Mouse (Mus musculus): ENCODE measurements around the gene Upk1b. TPM values are rescaled to one million over a fixed set of nuclear protein-coding genes. Genes with fewer than 3 reads are reported as not detected.

Upk1b gene
- polyA plus RNA-seq, 1 experiment from 2014 or later, result 15.4 TPM

- peaks cover 12% of the 10 kb centered on the region for H3K4me1 ChIP-seq (replicated peaks)
- H3K4me3 ChIP-seq, result no peak overlapping the region
- no peaks in the 10 kb centered on the region for H3K27me3 ChIP-seq
- H3K27ac ChIP-seq, result no peak overlapping the region
- H3K9me3 ChIP-seq (replicated peaks), result no peaks in the 10 kb centered on the region
- H3K9ac ChIP-seq, result no peak overlapping the region
- H3K4me2 ChIP-seq, result no peak overlapping the region
- peaks cover 11% of the 10 kb centered on the region for H3K36me3 ChIP-seq
- whole genome bisulfite sequencing, result 64% methylated on average over 5 of the region's 5 CpGs
- ATAC-seq (replicated peaks; ENCODE audit: insufficient number of reproducible peaks, insufficient read depth, low FRiP score, low read depth), result no peak
Measured at GRCm38 (mm10) chr16:38761972-38762371, 38.2 kb downstream of the Upk1b start.

- Histone ChIP-seq H3K4me1 (replicated peaks) (peaks cover 18% of the 10 kb centered on the region), H3K9ac (no peak overlapping the region), H3K4me2 (no peak overlapping the region), H3K36me3 (peaks cover 8% of the 10 kb centered on the region), H3K4me3 (no peak overlapping the region), H3K27me3 (no peaks in the 10 kb centered on the region), H3K9me3 (replicated peaks) (no peaks in the 10 kb centered on the region), H3K27ac (no peak overlapping the region)
- ATAC-seq (replicated peaks; ENCODE audit: insufficient number of reproducible peaks, insufficient read depth, low FRiP score, low read depth), result no peak
- WGBS, result 78% methylated on average over 6 of the region's 6 CpGs
Measured at GRCm38 (mm10) chr16:38760834-38761375, 39.2 kb downstream of the Upk1b start.

GRCm38 (mm10) chr16:38760239-38760638 is 39.9 kb downstream of the Upk1b start:
- H3K4me2 ChIP-seq, result no peak overlapping the region
- peaks cover 22% of the 10 kb centered on the region for H3K4me1 ChIP-seq (replicated peaks)
- ATAC-seq (replicated peaks; ENCODE audit: insufficient number of reproducible peaks, insufficient read depth, low FRiP score, low read depth), result no peak
- no peak overlapping the region for H3K27ac ChIP-seq
- WGBS, result 89% methylated on average over 5 of the region's 5 CpGs
- H3K27me3 ChIP-seq, result no peaks in the 10 kb centered on the region
- H3K9ac ChIP-seq, result no peak overlapping the region
- H3K4me3 ChIP-seq, result no peak overlapping the region
- H3K36me3 ChIP-seq, result peaks cover 8% of the 10 kb centered on the region
- no peaks in the 10 kb centered on the region for H3K9me3 ChIP-seq (replicated peaks)

- no peak overlapping the region for H3K4me3 ChIP-seq
- ATAC-seq (replicated peaks; ENCODE audit: insufficient number of reproducible peaks, insufficient read depth, low FRiP score, low read depth), result no peak
- no peaks in the 10 kb centered on the region for H3K9me3 ChIP-seq (replicated peaks)
- peaks cover 22% of the 10 kb centered on the region for H3K4me1 ChIP-seq (replicated peaks)
- 75% methylated on average over 12 of the region's 12 CpGs for WGBS
- H3K27me3 ChIP-seq, result no peaks in the 10 kb centered on the region
- H3K36me3 ChIP-seq, result peaks cover 8% of the 10 kb centered on the region
- H3K4me2 ChIP-seq, result no peak overlapping the region
- H3K9ac ChIP-seq, result no peak overlapping the region
- H3K27ac ChIP-seq, result peak overlapping the region; percentile 49
Measured at GRCm38 (mm10) chr16:38758104-38758861, 41.8 kb downstream of the Upk1b start.

- Histone ChIP-seq H3K27ac (peak overlapping the region; percentile 16; the same call in 1 of the 2 replicates), H3K4me3 (no peak overlapping the region), H3K9ac (no peak overlapping the region), H3K4me2 (no peak overlapping the region), H3K9me3 (replicated peaks) (no peaks in the 10 kb centered on the region), H3K36me3 (peaks cover 8% of the 10 kb centered on the region), H3K4me1 (replicated peaks) (peaks cover 28% of the 10 kb centered on the region), H3K27me3 (no peaks in the 10 kb centered on the region)
- 94% methylated on average over 19 of the region's 19 CpGs for WGBS
- no peak for ATAC-seq (replicated peaks; ENCODE audit: insufficient number of reproducible peaks, insufficient read depth, low FRiP score, low read depth)
Measured at GRCm38 (mm10) chr16:38757626-38758025, 42.5 kb downstream of the Upk1b start.

GRCm38 (mm10) chr16:38756572-38756971 is 43.6 kb downstream of the Upk1b start:
- Histone ChIP-seq H3K27ac (peak overlapping the region; percentile 71), H3K27me3 (no peaks in the 10 kb centered on the region), H3K4me1 (replicated peaks) (peaks cover 28% of the 10 kb centered on the region), H3K36me3 (peaks cover 8% of the 10 kb centered on the region), H3K4me2 (no peak overlapping the region), H3K9me3 (replicated peaks) (no peaks in the 10 kb centered on the region), H3K4me3 (no peak overlapping the region), H3K9ac (no peak overlapping the region)
- WGBS, result 53% methylated on average over 4 of the region's 4 CpGs
- ATAC-seq (replicated peaks; ENCODE audit: insufficient number of reproducible peaks, insufficient read depth, low FRiP score, low read depth), result no peak

GRCm38 (mm10) chr16:38756177-38756503 is 44.0 kb downstream of the Upk1b start:
- H3K4me2 ChIP-seq, result no peak overlapping the region
- ATAC-seq (replicated peaks; ENCODE audit: insufficient number of reproducible peaks, insufficient read depth, low FRiP score, low read depth), result 0 out of 2 replicates have a peak, but pooled peaks have one; percentile 34
- no peaks in the 10 kb centered on the region for H3K9me3 ChIP-seq (replicated peaks)
- H3K27me3 ChIP-seq, result no peaks in the 10 kb centered on the region
- H3K27ac ChIP-seq, result peak overlapping the region; percentile 71
- H3K4me1 ChIP-seq (replicated peaks), result peaks cover 25% of the 10 kb centered on the region
- 28% methylated on average over 5 of the region's 5 CpGs for WGBS
- peaks cover 8% of the 10 kb centered on the region for H3K36me3 ChIP-seq
- H3K9ac ChIP-seq, result no peak overlapping the region
- H3K4me3 ChIP-seq, result no peak overlapping the region

- peaks cover 25% of the 10 kb centered on the region for H3K4me1 ChIP-seq (replicated peaks)
- H3K9ac ChIP-seq, result no peak overlapping the region
- WGBS, result 47% methylated on average over 7 of the region's 7 CpGs
- no peak overlapping the region for H3K4me3 ChIP-seq
- peaks cover 8% of the 10 kb centered on the region for H3K36me3 ChIP-seq
- peak overlapping the region; percentile 71 for H3K27ac ChIP-seq
- no peak overlapping the region for H3K4me2 ChIP-seq
- H3K27me3 ChIP-seq, result no peaks in the 10 kb centered on the region
- no peak for ATAC-seq (replicated peaks; ENCODE audit: insufficient number of reproducible peaks, insufficient read depth, low FRiP score, low read depth)
- H3K9me3 ChIP-seq (replicated peaks), result no peaks in the 10 kb centered on the region
Measured at GRCm38 (mm10) chr16:38755452-38756176, 44.5 kb downstream of the Upk1b start.

- Histone ChIP-seq H3K36me3 (peaks cover under 1% of the 10 kb centered on the region), H3K9ac (no peak overlapping the region), H3K9me3 (replicated peaks) (no peaks in the 10 kb centered on the region), H3K4me3 (no peak overlapping the region), H3K27ac (no peak overlapping the region), H3K27me3 (no peaks in the 10 kb centered on the region), H3K4me2 (no peak overlapping the region), H3K4me1 (replicated peaks) (peaks cover 25% of the 10 kb centered on the region)
- WGBS, result 43% methylated on average over 11 of the region's 11 CpGs
- ATAC-seq (replicated peaks; ENCODE audit: insufficient number of reproducible peaks, insufficient read depth, low FRiP score, low read depth), result no peak; the same call in 1 of the 2 replicates
Measured at GRCm38 (mm10) chr16:38753631-38754030, 46.5 kb downstream of the Upk1b start.

- Histone ChIP-seq H3K27ac (no peak overlapping the region), H3K4me1 (replicated peaks) (peaks cover 15% of the 10 kb centered on the region), H3K4me2 (no peak overlapping the region), H3K4me3 (no peak overlapping the region), H3K9ac (no peak overlapping the region), H3K36me3 (no peaks in the 10 kb centered on the region), H3K27me3 (no peaks in the 10 kb centered on the region), H3K9me3 (replicated peaks) (no peaks in the 10 kb centered on the region)
- ATAC-seq (replicated peaks; ENCODE audit: insufficient number of reproducible peaks, insufficient read depth, low FRiP score, low read depth), result no peak
- WGBS, result 72% methylated on average over 6 of the region's 6 CpGs
Measured at GRCm38 (mm10) chr16:38750803-38751202, 49.3 kb downstream of the Upk1b start.

GRCm38 (mm10) chr16:38743941-38744673 is 56.0 kb downstream of the Upk1b start:
- 89% methylated on average over 10 of the region's 10 CpGs for WGBS
- H3K9ac ChIP-seq, result no peak overlapping the region
- peaks cover 10% of the 10 kb centered on the region for H3K4me1 ChIP-seq (replicated peaks)
- no peak overlapping the region for H3K27ac ChIP-seq
- H3K9me3 ChIP-seq (replicated peaks), result no peaks in the 10 kb centered on the region
- H3K4me2 ChIP-seq, result no peak overlapping the region
- H3K36me3 ChIP-seq, result no peaks in the 10 kb centered on the region
- no peak for ATAC-seq (replicated peaks; ENCODE audit: insufficient number of reproducible peaks, insufficient read depth, low FRiP score, low read depth)
- no peak overlapping the region for H3K4me3 ChIP-seq
- H3K27me3 ChIP-seq, result no peaks in the 10 kb centered on the region
